Mouse (Mus musculus) MEL-GATA-1-ER (cell line): ENCODE data around the gene Hecw1.
"Not testable (repeated sequence)": the region's sequence is repeated elsewhere in the genome, so short reads cannot be mapped to it uniquely, and the experiment has no call there.

Experiments used
- DNase-seq: peaks from one replicate; pipeline ENCODE4 v3.0.0-alpha.2; 2012; ENCODE audit warnings: low read depth; ENCODE audit errors: extremely low read depth

Hecw1 gene

GRCm38 (mm10) chr13:14374470-14374869 lies 148.6 kb downstream of the Hecw1 start:
- DNase-seq, result peak; percentile 13

GRCm38 (mm10) chr13:14365546-14365945 lies 157.5 kb downstream of the Hecw1 start:
- DNase-seq, result no peak

GRCm38 (mm10) chr13:14327252-14327651 lies 195.8 kb downstream of the Hecw1 start:
- no peak for DNase-seq

GRCm38 (mm10) chr13:14306617-14307016 lies 216.4 kb downstream of the Hecw1 start:
- DNase-seq, result no peak

- DNase-seq, result no peak
These were observed 218.9 kb downstream of the Hecw1 start for GRCm38 (mm10) chr13:14304103-14304502.

GRCm38 (mm10) chr13:14302921-14303320 lies 220.1 kb downstream of the Hecw1 start:
- no peak for DNase-seq

GRCm38 (mm10) chr13:14290016-14290415 lies 233.0 kb downstream of the Hecw1 start:
- no peak for DNase-seq

- no peak for DNase-seq
These were observed 251.6 kb downstream of the Hecw1 start for GRCm38 (mm10) chr13:14271476-14271875.

- DNase-seq, result not testable (repeated sequence)
These were observed 262.1 kb downstream of the Hecw1 start for GRCm38 (mm10) chr13:14260939-14261338.

- peak; percentile 8 for DNase-seq
These were observed 277.1 kb downstream of the Hecw1 start for GRCm38 (mm10) chr13:14245946-14246345.

- no peak for DNase-seq
These were observed 343.4 kb downstream of the Hecw1 start for GRCm38 (mm10) chr13:14179669-14180068.

GRCm38 (mm10) chr13:14177989-14178388 lies 345.0 kb downstream of the Hecw1 start:
- no peak for DNase-seq
